Mouse (Mus musculus) Patski (cell line): ENCODE measurements around the gene Prkca. TPM values are rescaled to one million over a fixed set of nuclear protein-coding genes. Genes with fewer than 3 reads are reported as not detected.

Source experiments
- ATAC-seq: fragments of 100-300 bp; one replicate; pipeline ENCODE4 v1.8.0; 2021
- CTCF ChIA-PET: fragments of 350-600 bp; sonication (Branson Sonifier 250); formaldehyde crosslinking; loops from one replicate; lab custom pipeline; 2022; ENCODE audit warnings: inconsistent platforms; lab: Charles Lee
- POLR2A ChIA-PET: fragments of 350-600 bp; sonication (Branson Sonifier 250); formaldehyde crosslinking; loops from one replicate; lab custom pipeline; 2022; ENCODE audit warnings: antibody characterized with exemption, inconsistent platforms; lab: Charles Lee
- DNase-seq: peaks from one replicate; pipeline ENCODE4 v3.0.0-alpha.2; 2011; ENCODE audit warnings: low read depth, low spot score
- H3K27me3 ChIP-seq: fragments of 371-371 bp; one replicate; pipeline ENCODE4 v1.5.1; 2021
- CTCF ChIP-seq: fragments of 100-300 bp; IDR thresholded peaks from one replicate; pipeline ENCODE4 v1.5.1; 2021
- in situ Hi-C: fragments of 300-500 bp; cut with MboI; formaldehyde crosslinking; loops from 3 replicates; pipeline ENCODE4 v1.11.1; 2018; ENCODE audit warnings: low pct_unique_long_range_greater_than_20kb, mixed read lengths
- polyA plus RNA-seq: library from polyadenylated mRNA; unstranded; gene quantifications from one replicate; pipeline ENCODE4 v1.2.3, GENCODE M21; 2021

Gene Prkca
- polyA plus RNA-seq, 1 experiment from 2014 or later, result 37.4 TPM

- no peak for DNase-seq
- peak; percentile 76 for ATAC-seq
- in situ Hi-C loops, result no loop called here
- H3K27me3 ChIP-seq, result no peaks in the 10 kb centered on the region
- CTCF ChIA-PET, result interaction anchor here (0.6 kb wide), 1 partner anchor 104 kb away, joined by 3 read pairs; no protein-coding TSS in a partner anchor
- TF ChIP-seq CTCF, result no peak
- POLR2A ChIA-PET, result no interaction called here
Measured at GRCm38 (mm10) chr11:108247121-108247863, 96.4 kb downstream of the Prkca start.

- DNase-seq (no peak), ATAC-seq (no peak)
- in situ Hi-C loops, result no loop called here
- no peak for TF ChIP-seq CTCF
- ChIA-PET POLR2A (no interaction called here), CTCF (no interaction called here)
- H3K27me3 ChIP-seq, result no peaks in the 10 kb centered on the region
Measured at GRCm38 (mm10) chr11:108246267-108246702, 97.4 kb downstream of the Prkca start.

- CTCF ChIA-PET, result interaction anchor here (0.7 to 1.8 kb wide), 3 partner anchors 10 to 29 kb away, joined by 4 to 6 read pairs (median 4); no protein-coding TSS in a partner anchor
- POLR2A ChIA-PET, result no interaction called here
- no peak for TF ChIP-seq CTCF
- no peak for ATAC-seq
- no peak for DNase-seq
- H3K27me3 ChIP-seq, result no peaks in the 10 kb centered on the region
- in situ Hi-C loops, result no loop called here
Measured at GRCm38 (mm10) chr11:108244241-108244640, 99.5 kb downstream of the Prkca start.

- no peak for DNase-seq
- no peaks in the 10 kb centered on the region for H3K27me3 ChIP-seq
- no peak for ATAC-seq
- ChIA-PET CTCF (interaction anchor here (1.3 to 1.8 kb wide), 2 partner anchors 9 to 13 kb away, joined by 4 to 6 read pairs; no protein-coding TSS in a partner anchor), POLR2A (no interaction called here)
- in situ Hi-C loops, result no loop called here
- TF ChIP-seq CTCF, result no peak
Measured at GRCm38 (mm10) chr11:108243633-108244032, 100.1 kb downstream of the Prkca start.

- DNase-seq, result no peak
- ChIA-PET POLR2A (interaction anchor here (0.7 to 1.4 kb wide), 2 partner anchors 11 to 31 kb away, joined by 3 to 5 read pairs; no protein-coding TSS in a partner anchor), CTCF (interaction anchor here (1.1 kb wide), 1 partner anchor 9 kb away, joined by 3 read pairs; no protein-coding TSS in a partner anchor)
- in situ Hi-C loops, result no loop called here
- no peaks in the 10 kb centered on the region for H3K27me3 ChIP-seq
- ATAC-seq, result no peak
- no peak for TF ChIP-seq CTCF
Measured at GRCm38 (mm10) chr11:108240924-108241498, 102.7 kb downstream of the Prkca start.

- in situ Hi-C loops, result no loop called here
- ATAC-seq (no peak), DNase-seq (no peak)
- POLR2A ChIA-PET, result interaction anchor here (0.6 kb wide), 1 partner anchor 112 kb away, joined by 3 read pairs; no protein-coding TSS in a partner anchor
- CTCF ChIA-PET, result interaction anchor here (1.4 kb wide), 1 partner anchor 18 kb away, joined by 3 read pairs; no protein-coding TSS in a partner anchor
- H3K27me3 ChIP-seq, result no peaks in the 10 kb centered on the region
- TF ChIP-seq CTCF, result no peak
Measured at GRCm38 (mm10) chr11:108239173-108239572, 104.6 kb downstream of the Prkca start.

GRCm38 (mm10) chr11:108236754-108237428, 106.8 kb downstream of the Prkca start:
- ChIA-PET POLR2A (no interaction called here), CTCF (interaction anchor here (2.0 kb wide), 1 partner anchor 15 kb away, joined by 5 read pairs; no protein-coding TSS in a partner anchor)
- in situ Hi-C loops, result no loop called here
- no peaks in the 10 kb centered on the region for H3K27me3 ChIP-seq
- TF ChIP-seq CTCF, result no peak
- ATAC-seq, result no peak
- DNase-seq, result no peak

- ChIA-PET CTCF (interaction anchor here (1.7 to 2.0 kb wide), 2 partner anchors 11 to 14 kb away, joined by 3 to 5 read pairs; no protein-coding TSS in a partner anchor), POLR2A (no interaction called here)
- H3K27me3 ChIP-seq, result no peaks in the 10 kb centered on the region
- ATAC-seq, result no peak
- in situ Hi-C loops, result no loop called here
- no peak for DNase-seq
- no peak for TF ChIP-seq CTCF
Measured at GRCm38 (mm10) chr11:108236195-108236594, 107.5 kb downstream of the Prkca start.

GRCm38 (mm10) chr11:108235081-108235703, 108.5 kb downstream of the Prkca start:
- H3K27me3 ChIP-seq, result no peaks in the 10 kb centered on the region
- no peak for ATAC-seq
- no peak for TF ChIP-seq CTCF
- DNase-seq, result no peak
- ChIA-PET POLR2A (no interaction called here), CTCF (interaction anchor here (1.3 to 2.0 kb wide), 4 partner anchors 9 to 20 kb away, joined by 3 to 6 read pairs (median 4); no protein-coding TSS in a partner anchor)
- in situ Hi-C loops, result no loop called here

GRCm38 (mm10) chr11:108233015-108233414, 110.7 kb downstream of the Prkca start:
- POLR2A ChIA-PET, result interaction anchor here (0.5 kb wide), 1 partner anchor 17 kb away, joined by 4 read pairs; no protein-coding TSS in a partner anchor
- H3K27me3 ChIP-seq, result no peaks in the 10 kb centered on the region
- in situ Hi-C loops, result no loop called here
- ATAC-seq (no peak), DNase-seq (no peak)
- TF ChIP-seq CTCF, result no peak
- CTCF ChIA-PET, result no interaction called here
